Mouse (Mus musculus): ENCODE results near the gene Gm47995.

Gene Gm47995

DNA sequence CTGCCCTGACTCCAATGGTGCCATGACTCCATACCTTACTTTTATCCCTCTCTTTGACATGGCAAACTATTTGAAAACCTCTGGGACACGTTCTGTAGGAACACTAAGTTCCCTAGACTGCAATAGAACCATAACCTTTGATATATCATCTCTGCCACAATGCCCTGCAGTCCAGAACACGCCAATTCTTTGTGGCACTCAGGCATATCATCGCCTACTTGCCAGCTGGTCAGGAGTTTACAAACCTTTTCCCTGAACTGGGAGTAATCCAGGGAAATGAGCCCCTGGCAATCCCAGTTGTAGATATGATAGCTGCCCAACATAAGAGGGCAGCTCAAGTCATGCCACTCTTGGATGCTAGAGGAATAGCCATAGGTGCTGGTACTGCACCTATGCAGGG lies 34.1 kb downstream of the Gm47995 start:
- DNase-seq (ENCODE audit: low spot score), result no peak

DNA sequence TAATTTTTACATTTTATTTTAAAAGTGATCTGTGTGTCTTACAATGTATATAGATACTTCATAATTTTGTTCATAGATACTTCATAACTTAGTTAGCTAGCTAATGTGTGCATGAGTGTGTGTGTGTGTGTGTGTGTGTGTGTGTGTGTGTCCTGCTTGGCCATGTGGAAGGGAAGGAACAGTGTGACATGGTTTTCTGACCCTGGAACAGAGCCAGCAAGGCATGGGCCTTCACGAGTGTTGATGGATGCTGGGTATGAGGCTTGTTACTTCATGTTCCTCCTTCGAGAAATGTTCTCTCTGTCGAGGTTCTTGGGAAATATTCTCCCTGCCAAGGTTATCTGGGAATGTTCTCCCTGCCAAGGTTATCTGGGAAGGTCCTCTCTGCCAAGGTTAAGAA lies 35.5 kb downstream of the Gm47995 start:
- DNase-seq (ENCODE audit: low spot score), result no peak

DNA sequence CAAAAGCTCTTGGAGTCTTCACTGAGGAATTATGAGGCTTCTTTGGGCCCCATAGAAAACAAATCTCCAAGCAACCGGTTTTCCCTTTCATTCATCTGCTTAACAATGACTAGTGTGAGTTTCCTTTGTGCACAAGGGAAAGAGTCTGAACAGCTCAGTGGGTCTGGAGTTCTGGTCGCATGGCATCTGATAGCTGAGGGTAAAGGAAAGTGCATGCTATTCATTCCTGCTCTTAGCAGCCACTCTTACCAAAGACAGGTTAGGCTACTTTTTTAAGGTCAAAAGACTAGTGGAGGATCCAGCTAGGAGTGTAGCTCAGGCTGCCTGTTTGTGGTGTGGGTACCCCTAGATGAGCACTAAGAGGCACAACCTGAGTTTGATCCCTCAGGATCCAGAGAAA lies 37.3 kb downstream of the Gm47995 start:
- DNase-seq (ENCODE audit: low spot score), result peak; percentile 26

DNA sequence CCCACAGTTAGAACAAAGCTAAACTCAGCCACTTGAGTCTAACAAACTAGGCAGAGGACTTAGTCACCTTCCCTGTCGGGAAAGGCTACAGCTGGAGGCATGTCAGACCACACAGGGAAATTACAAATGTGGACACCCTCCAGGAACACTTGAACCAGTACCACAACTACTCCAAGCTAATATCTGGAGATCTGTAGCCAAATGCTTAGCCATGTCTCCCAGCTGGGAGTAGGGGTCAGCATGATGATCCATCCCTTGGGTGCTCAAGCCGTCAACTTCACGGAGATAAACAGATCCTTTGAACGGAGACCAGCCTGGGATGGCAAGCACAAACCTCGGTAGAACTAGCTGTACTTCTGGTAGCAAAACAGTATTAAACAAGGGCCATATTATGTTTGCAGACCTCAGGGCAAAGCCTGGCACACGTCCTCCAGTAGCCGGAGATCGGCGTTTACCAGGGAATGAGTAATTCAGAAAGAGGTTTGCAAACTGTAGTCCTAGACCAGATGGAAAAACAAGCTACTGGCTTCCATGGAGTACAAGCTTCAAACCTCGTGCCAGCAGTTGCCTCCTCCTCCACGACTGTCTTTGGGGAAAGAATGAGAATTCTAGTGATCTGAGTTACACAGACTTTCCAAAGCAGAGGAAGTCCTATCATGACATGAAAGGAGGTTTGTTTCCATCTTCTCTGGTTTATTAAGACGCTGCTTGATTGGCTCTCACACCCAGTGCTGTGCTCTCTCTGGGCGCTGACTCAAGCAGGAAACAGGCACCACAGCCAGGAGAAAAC lies 38.1 kb downstream of the Gm47995 start:
- DNase-seq (ENCODE audit: low spot score), result no peak

GRCm38 (mm10) chr1:151237780-151238179 lies 39.5 kb downstream of the Gm47995 start:
- no peak for DNase-seq (ENCODE audit: low spot score)

GRCm38 (mm10) chr1:151243332-151243731 lies 45.1 kb downstream of the Gm47995 start:
- DNase-seq (ENCODE audit: low spot score), result no peak

DNA sequence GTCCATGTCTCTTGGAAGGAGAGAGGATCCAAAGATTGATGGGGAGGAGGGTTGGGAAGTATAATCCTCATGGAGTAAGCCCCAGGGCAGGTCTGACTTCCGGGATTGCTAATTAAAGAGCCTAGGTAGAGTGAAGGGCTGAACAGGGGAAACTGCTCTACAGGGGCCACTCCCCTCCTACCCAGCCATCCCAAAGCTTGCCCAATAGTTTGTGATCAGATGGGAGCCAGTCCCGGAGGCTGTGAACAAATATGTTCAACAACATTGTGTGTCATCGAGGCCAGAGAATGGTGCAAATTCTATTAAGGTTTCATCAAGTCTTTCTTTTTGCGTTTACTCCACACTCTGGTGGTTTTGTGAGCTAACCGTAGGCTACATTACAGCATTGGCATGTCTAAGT lies 45.8 kb downstream of the Gm47995 start:
- no peak for DNase-seq (ENCODE audit: low spot score)

GRCm38 (mm10) chr1:151244761-151245160 lies 46.5 kb downstream of the Gm47995 start:
- DNase-seq (ENCODE audit: low spot score), result no peak

- no peak for DNase-seq (ENCODE audit: low spot score)
Observed at GRCm38 (mm10) chr1:151245165-151245564, 46.9 kb downstream of the Gm47995 start.

GRCm38 (mm10) chr1:151245846-151246245 lies 47.6 kb downstream of the Gm47995 start:
- DNase-seq (ENCODE audit: low spot score), result no peak

Data from embryo, embryonic 10.5 days (tissue).